Mouse (Mus musculus) cerebellum, adult 9-10 months (tissue): Measurements from ENCODE around the gene Ap2b1.
"Not testable (repeated sequence)": the region's sequence is repeated elsewhere in the genome, so short reads cannot be mapped to it uniquely, and the experiment has no call there.

Experiments
- DNase-seq: peaks from one replicate; pipeline ENCODE4 v3.0.0; 2022

Gene Ap2b1

GRCm38 (mm10) chr11:83298225-83299195, at the start of gene Ap2b1:
Gene Ap2b1, plus strand, starts transcription at chr11:83299024.
- peak; percentile 94 for DNase-seq

- not testable (repeated sequence) for DNase-seq
Measured at GRCm38 (mm10) chr11:83257211-83257610, 41.6 kb upstream of the Ap2b1 start.

DNA sequence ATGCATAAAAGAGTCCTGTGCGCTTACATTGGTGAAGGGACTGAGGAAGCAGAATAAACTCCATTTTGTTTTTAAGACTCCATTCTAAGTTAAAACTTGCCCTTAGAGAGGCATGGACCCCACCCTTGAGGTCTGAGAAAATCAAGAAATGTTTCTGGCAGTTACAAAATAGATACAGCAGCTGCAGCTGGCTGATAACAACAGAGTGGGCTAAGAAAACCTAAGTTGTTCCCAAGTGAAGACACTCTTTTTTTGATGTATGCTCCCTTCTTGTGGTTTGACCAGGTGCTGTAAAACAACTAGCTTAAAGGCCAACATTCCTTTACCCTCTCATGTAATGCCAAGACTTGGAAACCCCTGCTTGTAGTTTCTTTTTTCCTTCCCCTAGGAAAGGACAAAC, 36.2 kb upstream of the Ap2b1 start:
- no peak for DNase-seq

DNA sequence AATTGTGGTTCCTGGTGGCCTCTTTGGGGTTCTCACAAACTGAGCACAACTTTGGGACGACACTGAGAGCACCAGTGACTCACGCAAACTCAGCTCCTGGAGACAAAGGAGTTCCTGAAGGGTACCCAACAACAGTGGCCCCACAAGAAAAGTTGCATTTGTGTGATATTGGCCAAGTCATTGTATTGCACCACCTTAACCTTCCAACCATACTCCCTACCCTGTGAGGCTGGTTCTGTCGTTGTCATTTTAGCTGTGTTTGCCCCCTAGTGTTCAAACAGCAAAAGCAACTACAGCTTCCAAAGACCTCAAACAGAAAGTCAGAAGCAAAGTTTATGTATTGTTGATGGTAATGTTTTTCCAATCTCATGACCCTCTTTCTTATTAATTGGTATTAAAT, 35.7 kb upstream of the Ap2b1 start:
- DNase-seq: no peak

GRCm38 (mm10) chr11:83270842-83271150, 28.0 kb upstream of the Ap2b1 start:
- no peak for DNase-seq

GRCm38 (mm10) chr11:83271151-83271950, 27.5 kb upstream of the Ap2b1 start:
- peak; percentile 95 for DNase-seq

GRCm38 (mm10) chr11:83271951-83272843, 26.6 kb upstream of the Ap2b1 start:
- DNase-seq: peak; percentile 42

- DNase-seq: no peak
Measured at GRCm38 (mm10) chr11:83276251-83276650, 22.6 kb upstream of the Ap2b1 start.

DNA sequence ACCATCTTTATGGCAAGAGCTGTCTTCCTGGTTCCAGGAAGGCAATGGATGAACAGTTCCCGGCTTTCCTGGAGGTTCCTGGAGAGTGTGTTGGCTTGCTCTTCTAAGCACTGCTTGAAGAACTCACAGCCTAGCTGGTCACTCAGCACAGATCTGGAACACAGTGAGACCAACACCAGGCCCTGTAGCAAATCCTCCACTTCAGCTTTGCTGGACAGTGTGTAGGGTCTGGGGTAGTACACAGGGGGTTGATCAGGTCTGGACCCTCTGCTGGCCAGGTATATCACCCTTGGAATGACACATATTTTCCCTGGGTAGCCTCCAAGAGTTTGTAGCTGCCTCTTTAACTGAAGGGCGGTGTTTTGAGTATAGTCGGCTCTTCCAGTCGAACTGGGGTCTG, 19.8 kb upstream of the Ap2b1 start:
- no peak for DNase-seq

DNA sequence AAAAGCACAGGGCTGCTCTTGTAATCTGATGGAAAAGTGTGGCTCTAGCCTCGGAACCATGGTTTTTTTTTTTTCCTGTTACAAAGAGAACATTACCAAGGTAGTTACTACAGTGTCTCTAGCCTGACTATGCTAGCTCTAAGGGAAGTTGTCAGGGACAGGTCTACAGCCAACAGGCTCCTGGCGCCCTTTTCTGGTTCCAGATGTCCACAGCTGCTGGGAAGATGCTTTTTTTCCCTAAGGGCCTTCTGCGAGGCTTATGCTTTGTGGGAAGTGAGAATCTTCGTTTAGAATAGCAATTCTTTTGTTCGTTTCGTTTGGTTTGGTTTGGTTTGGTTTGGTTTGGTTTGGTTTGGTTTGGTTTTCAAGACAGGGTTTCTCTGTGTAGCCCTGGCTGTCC, 19.1 kb upstream of the Ap2b1 start:
- no peak for DNase-seq

- no peak for DNase-seq
Measured at GRCm38 (mm10) chr11:83282084-83282483, 16.7 kb upstream of the Ap2b1 start.

GRCm38 (mm10) chr11:83285627-83286026, 13.2 kb upstream of the Ap2b1 start:
- DNase-seq: no peak

- DNase-seq: no peak
Measured at GRCm38 (mm10) chr11:83286566-83286965, 12.3 kb upstream of the Ap2b1 start, which contains the start of gene Slfn14. Gene Slfn14, minus strand, starts transcription at chr11:83286726.

- no peak for DNase-seq
Measured at GRCm38 (mm10) chr11:83289036-83289435, 9.8 kb upstream of the Ap2b1 start.

- DNase-seq: no peak
Measured at GRCm38 (mm10) chr11:83289633-83290032, 9.2 kb upstream of the Ap2b1 start.

DNA sequence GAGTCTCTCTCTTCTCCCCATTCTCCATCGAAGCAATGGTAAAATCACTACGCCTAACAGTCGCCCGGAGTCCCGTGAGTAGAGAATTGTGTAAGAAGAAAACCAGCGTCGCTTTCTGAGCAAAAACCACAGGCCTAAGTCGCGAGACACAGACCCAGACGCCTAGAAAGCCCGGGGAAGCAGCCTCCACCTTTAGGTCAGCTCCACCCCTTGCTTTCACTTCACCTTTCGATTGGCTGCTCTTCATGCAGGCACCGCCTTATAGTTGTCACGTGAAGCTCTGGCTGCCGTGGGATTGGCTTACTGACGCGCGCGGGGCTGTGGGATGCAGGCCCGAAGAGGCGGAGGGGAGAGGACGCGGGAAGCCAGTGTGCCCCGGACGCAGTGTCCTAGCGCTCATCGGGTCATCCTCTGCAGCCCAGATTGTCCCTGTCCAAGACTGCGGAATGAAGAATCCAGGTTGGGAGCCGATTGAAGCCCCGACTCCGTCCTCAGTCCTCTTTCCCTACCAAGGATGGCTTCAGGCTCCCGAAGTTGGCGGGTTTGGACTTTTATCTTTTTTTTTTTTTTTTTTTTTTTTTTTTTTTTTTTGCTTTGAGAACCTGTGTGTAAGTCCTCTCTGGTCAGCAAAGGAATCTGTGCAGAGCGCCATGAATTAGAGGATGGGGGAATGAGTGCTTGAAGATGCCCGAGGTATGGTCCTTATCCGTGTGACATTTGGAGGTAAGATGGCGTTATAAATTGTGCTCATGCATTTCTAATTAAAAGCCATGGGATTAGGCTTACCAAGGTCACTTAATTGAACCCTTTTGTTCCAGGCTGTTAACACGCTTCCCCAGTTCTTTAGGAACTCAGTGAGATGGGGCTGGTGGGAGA, 7.2 kb upstream of the Ap2b1 start:
- DNase-seq: peak; percentile 98

DNA sequence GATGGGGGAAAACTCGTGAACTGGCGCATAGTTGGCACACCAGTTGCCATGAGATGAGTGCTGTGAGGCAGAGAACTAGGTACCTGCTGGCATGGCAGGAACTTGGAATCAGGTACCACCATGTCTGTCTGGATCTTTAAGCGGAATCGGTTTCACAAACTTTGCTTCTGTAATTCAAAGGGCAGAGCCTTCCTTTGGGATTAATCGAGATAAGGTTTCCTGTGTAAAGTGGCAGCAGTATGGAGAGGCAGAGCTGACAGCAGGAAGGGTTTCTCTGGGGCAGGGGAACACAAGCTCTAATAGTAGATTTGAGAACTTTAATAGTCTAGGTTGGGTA, 6.6 kb upstream of the Ap2b1 start:
- DNase-seq: no peak

DNA sequence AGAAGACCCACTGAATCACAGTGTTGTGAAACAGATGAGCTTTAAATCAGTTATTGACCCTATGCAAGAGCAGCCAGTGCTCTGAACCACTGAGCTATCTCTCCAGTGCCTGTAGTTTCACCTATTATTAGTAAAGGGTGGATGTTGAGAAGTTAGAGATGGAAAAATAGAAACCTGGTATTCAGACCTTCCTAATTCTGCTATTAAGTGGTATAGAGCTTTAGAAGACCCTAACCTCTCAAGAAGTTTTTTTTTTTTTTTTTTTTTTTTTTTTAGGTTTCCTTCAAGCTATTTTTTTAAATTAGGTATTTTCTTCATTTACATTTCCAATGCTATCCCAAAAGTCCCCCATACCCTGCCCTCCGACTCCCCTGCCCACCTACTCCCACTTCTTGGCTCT, 5.6 kb upstream of the Ap2b1 start:
- no peak for DNase-seq

GRCm38 (mm10) chr11:83294133-83294532, 4.7 kb upstream of the Ap2b1 start:
- no peak for DNase-seq

DNA sequence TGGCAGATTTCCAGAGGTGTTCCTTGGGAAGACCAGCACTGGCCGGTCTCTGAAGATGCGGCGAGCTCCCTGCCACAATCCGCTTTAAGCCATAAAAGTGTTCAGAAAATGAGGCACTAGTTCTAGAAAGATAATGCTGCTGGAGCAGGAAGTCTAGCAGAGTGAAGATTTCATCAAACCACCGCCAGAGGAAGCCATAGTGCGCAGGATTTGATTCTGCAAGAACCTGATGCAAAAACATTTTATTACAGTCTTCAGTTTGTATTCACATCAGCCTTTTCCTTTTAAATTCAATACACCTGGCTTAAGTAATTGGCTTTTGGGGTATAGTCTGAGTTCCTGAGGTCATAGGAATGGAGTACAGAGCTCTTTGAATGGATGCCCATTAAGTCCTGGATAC, 1.0 kb upstream of the Ap2b1 start:
- DNase-seq: peak; percentile 53

DNA sequence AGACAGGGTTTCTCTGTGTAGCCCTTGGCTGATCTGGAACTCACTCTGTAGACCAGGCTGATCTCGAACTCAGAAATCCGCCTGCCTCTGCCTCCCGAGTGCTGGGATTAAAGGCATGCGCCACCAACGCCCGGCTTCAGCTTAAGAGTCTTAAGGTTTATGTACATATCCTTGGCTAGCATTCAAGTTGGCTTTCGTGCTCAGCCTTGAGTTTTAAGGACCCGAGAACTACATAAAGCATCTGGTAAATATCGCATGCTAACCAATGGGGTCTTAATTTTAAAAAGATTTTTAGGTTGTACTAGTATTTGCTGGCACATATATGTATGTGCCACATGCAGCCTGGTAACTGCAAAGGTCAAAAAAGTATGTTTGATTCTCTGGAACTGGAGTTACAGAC, 900 bp downstream of the Ap2b1 start:
- peak; percentile 63 for DNase-seq

- DNase-seq: no peak
Measured at GRCm38 (mm10) chr11:83301431-83301831, 2.6 kb downstream of the Ap2b1 start.
